Mouse (Mus musculus) forebrain, embryonic 12.5 days (tissue): ENCODE results near the gene Pdhb. TPM values are rescaled to one million over a fixed set of nuclear protein-coding genes. Genes with fewer than 3 reads are reported as not detected.
"Not testable (repeated sequence)": the region's sequence is repeated elsewhere in the genome, so short reads cannot be mapped to it uniquely, and the experiment has no call there.

Source experiments
- ATAC-seq: fragments of 200-750 bp; cut with Nextera tagmentation; 2 replicates; pipeline ENCODE4 v1.8.0; 2017; ENCODE audit warnings: moderate TSS enrichment; ENCODE audit not compliant: low FRiP score
- H3K27ac ChIP-seq: fragments of 300-500 bp; sonication (generic); 2 replicates; pipeline ENCODE4 v1.5.1; 2016; ENCODE audit warnings: mild to moderate bottlenecking
- H3K27me3 ChIP-seq: fragments of 300-500 bp; sonication (generic); 2 replicates; pipeline ENCODE4 v1.6.1; 2016; ENCODE audit warnings: mild to moderate bottlenecking
- H3K36me3 ChIP-seq: fragments of 300-500 bp; sonication (generic); replicated peaks from 2 replicates; pipeline ENCODE4 v1.6.1; 2016; ENCODE audit warnings: mild to moderate bottlenecking
- H3K4me1 ChIP-seq: fragments of 300-500 bp; sonication (generic); 2 replicates; pipeline ENCODE4 v1.6.1; 2016
- H3K4me2 ChIP-seq: fragments of 300-500 bp; sonication (generic); 2 replicates; pipeline ENCODE4 v1.6.1; 2016; ENCODE audit warnings: mild to moderate bottlenecking, moderate library complexity
- H3K4me3 ChIP-seq: fragments of 300-500 bp; sonication (generic); replicated peaks from 2 replicates; pipeline ENCODE4 v1.5.1; 2016; ENCODE audit warnings: mild to moderate bottlenecking
- H3K9ac ChIP-seq: fragments of 300-500 bp; sonication (generic); 2 replicates; pipeline ENCODE4 v1.6.1; 2016; ENCODE audit warnings: mild to moderate bottlenecking
- H3K9me3 ChIP-seq: fragments of 300-500 bp; sonication (generic); 2 replicates; pipeline ENCODE4 v1.6.1; 2016
- WGBS: fragments of 180-500 bp; shearing (Covaris S2); methylation state at CpG from one replicate; pipeline ENCODE4 v1.1.7; 2016; 5-methylcytosine and 5-hydroxymethylcytosine counted together
- polyA plus RNA-seq: library from polyadenylated mRNA; unstranded; fragments of >200 nt; fragmentation: Nextera tagmentation; extraction: Ambion mirVana; gene quantifications from 2 replicates; pipeline ENCODE4 v1.2.1, GENCODE M21; 2016

Gene Pdhb
- polyA plus RNA-seq, 1 experiment from 2014 or later: 211 TPM

GRCm38 (mm10) chr14:8183330-8183729 is 10.5 kb upstream of the Pdhb start:
- H3K9ac ChIP-seq: no peak overlapping the region
- H3K27me3 ChIP-seq: no peaks in the 10 kb centered on the region
- H3K4me2 ChIP-seq: no peak overlapping the region
- H3K27ac ChIP-seq: no peak overlapping the region
- no peaks in the 10 kb centered on the region for H3K36me3 ChIP-seq
- H3K4me1 ChIP-seq: no peaks in the 10 kb centered on the region
- no peak overlapping the region for H3K4me3 ChIP-seq
- ATAC-seq: no peak
- 58% methylated on average over 3 of the region's 3 CpGs for WGBS
- no peaks in the 10 kb centered on the region for H3K9me3 ChIP-seq

GRCm38 (mm10) chr14:8180371-8181035 is 7.7 kb upstream of the Pdhb start:
- Histone ChIP-seq H3K9ac (no peak overlapping the region), H3K9me3 (no peaks in the 10 kb centered on the region), H3K4me2 (no peak overlapping the region), H3K4me1 (no peaks in the 10 kb centered on the region), H3K27ac (no peak overlapping the region), H3K4me3 (no peak overlapping the region), H3K27me3 (no peaks in the 10 kb centered on the region), H3K36me3 (no peaks in the 10 kb centered on the region)
- no peak for ATAC-seq
- WGBS: 75% methylated on average over 4 of the region's 4 CpGs

DNA sequence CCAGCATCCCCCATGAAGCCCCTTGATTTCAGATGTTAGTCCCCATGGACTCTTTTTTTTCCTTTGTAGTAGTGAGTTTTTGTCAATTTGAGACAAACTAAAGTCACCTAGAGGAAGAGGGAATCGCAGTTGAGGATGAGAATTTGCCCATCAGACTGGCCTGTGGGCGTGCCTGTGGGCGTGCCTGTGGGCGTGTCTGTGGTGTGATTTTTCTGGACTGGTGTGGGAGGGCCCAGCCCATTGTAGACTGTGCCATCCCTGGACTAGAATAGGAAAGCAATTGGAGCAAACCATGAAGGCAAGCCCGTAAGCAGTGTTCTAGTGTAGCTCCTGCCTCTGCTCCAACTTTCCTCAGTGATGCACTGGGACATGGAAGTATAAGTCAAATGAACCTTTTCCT is 3.4 kb upstream of the Pdhb start:
- no peaks in the 10 kb centered on the region for H3K9me3 ChIP-seq
- H3K27ac ChIP-seq: no peak overlapping the region
- no peak overlapping the region for H3K4me2 ChIP-seq
- 66% methylated on average over 5 of the region's 5 CpGs for WGBS
- no peak overlapping the region for H3K9ac ChIP-seq
- H3K36me3 ChIP-seq: no peaks in the 10 kb centered on the region
- H3K4me1 ChIP-seq: peaks cover 7% of the 10 kb centered on the region
- ATAC-seq: no peak
- H3K27me3 ChIP-seq: no peaks in the 10 kb centered on the region
- H3K4me3 ChIP-seq: no peak overlapping the region

DNA sequence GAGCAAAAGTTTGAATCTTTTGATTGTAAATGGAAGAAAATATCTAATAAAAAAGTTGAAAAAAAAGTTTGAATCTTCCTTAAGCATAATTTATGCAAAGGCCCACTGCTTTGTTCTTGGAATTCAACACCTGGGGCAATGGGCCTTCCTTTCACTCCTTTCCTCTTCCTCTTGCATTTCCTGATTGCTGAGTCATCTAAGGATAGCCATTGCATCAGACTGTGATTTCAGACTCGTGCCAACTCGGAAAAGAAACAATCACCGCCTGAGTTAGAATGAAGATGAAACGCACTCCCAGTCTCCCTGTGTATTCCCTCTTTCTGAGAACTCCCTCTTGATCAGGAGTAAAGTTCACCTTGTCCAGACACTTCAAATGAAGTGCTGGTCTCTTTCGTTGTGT is 1.8 kb upstream of the Pdhb start:
- Histone ChIP-seq H3K4me3 (no peak overlapping the region), H3K36me3 (peaks cover 9% of the 10 kb centered on the region), H3K4me2 (no peak overlapping the region), H3K27me3 (no peaks in the 10 kb centered on the region), H3K9me3 (no peaks in the 10 kb centered on the region), H3K4me1 (peaks cover 7% of the 10 kb centered on the region), H3K27ac (no peak overlapping the region), H3K9ac (no peak overlapping the region)
- WGBS: 85% methylated on average over 5 of the region's 5 CpGs
- ATAC-seq: no peak

GRCm38 (mm10) chr14:8173542-8174250 is 871 bp upstream of the Pdhb start:
- peak overlapping the region; percentile 53 for H3K9ac ChIP-seq
- ATAC-seq, H3K27me3 ChIP-seq, H3K4me1 ChIP-seq, H3K9me3 ChIP-seq: not testable (repeated sequence)
- peak overlapping the region; percentile 77 for H3K4me2 ChIP-seq
- WGBS: 28% methylated on average over 7 of the region's 7 CpGs
- H3K27ac ChIP-seq: peak overlapping the region; percentile 37; the same call in 1 of the 2 replicates
- H3K4me3 ChIP-seq: peak overlapping the region; percentile 85
- H3K36me3 ChIP-seq: peaks cover 19% of the 10 kb centered on the region

GRCm38 (mm10) chr14:8164463-8164862 is 8.4 kb downstream of the Pdhb start:
- Histone ChIP-seq H3K27ac (no peak overlapping the region), H3K4me1 (no peaks in the 10 kb centered on the region), H3K9ac (no peak overlapping the region), H3K9me3 (no peaks in the 10 kb centered on the region), H3K4me3 (no peak overlapping the region), H3K36me3 (peaks cover 85% of the 10 kb centered on the region), H3K4me2 (no peak overlapping the region), H3K27me3 (no peaks in the 10 kb centered on the region)
- 86% methylated on average over 7 of the region's 7 CpGs for WGBS
- no peak for ATAC-seq

DNA sequence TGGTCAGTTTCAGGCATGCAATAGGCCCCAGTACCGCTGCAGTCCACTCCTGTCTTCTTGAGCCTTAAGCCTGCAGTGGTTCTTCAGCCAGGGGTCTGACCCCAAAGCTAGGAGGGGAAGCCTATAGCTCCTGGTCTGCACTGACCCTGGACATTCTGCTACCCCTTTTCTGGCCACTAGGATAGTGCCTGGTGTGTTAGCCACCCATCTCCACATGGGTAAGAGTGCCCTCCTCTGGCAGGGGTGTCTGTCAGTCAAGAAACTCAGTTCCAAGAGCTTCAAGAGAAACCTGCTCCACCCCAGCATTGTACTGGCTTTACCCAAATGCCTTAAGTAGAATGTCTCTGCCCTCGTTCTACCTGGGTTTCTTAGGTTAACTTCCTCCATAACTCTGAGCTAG is 11.0 kb downstream of the Pdhb start:
- WGBS: 86% methylated on average over 2 of the region's 2 CpGs
- Histone ChIP-seq H3K4me2 (no peak overlapping the region), H3K9ac (no peak overlapping the region), H3K4me3 (no peak overlapping the region), H3K27me3 (no peaks in the 10 kb centered on the region), H3K4me1 (no peaks in the 10 kb centered on the region), H3K36me3 (peaks cover 58% of the 10 kb centered on the region), H3K27ac (no peak overlapping the region), H3K9me3 (no peaks in the 10 kb centered on the region)
- no peak for ATAC-seq

GRCm38 (mm10) chr14:8159141-8159540 is 13.7 kb downstream of the Pdhb start:
- Histone ChIP-seq H3K27ac (no peak overlapping the region), H3K27me3 (no peaks in the 10 kb centered on the region), H3K4me2 (no peak overlapping the region), H3K4me3 (no peak overlapping the region), H3K9ac (no peak overlapping the region), H3K9me3 (no peaks in the 10 kb centered on the region), H3K36me3 (peaks cover 35% of the 10 kb centered on the region), H3K4me1 (no peaks in the 10 kb centered on the region)
- WGBS: 83% methylated on average over 3 of the region's 3 CpGs
- ATAC-seq: no peak

- no peak for ATAC-seq
- 77% methylated on average over 3 of the region's 3 CpGs for WGBS
- Histone ChIP-seq H3K9ac (no peak overlapping the region), H3K4me1 (no peaks in the 10 kb centered on the region), H3K4me3 (no peak overlapping the region), H3K9me3 (no peaks in the 10 kb centered on the region), H3K4me2 (no peak overlapping the region), H3K36me3 (peaks cover 31% of the 10 kb centered on the region), H3K27me3 (no peaks in the 10 kb centered on the region), H3K27ac (no peak overlapping the region)
These were observed 14.1 kb downstream of the Pdhb start for GRCm38 (mm10) chr14:8158721-8159120.

DNA sequence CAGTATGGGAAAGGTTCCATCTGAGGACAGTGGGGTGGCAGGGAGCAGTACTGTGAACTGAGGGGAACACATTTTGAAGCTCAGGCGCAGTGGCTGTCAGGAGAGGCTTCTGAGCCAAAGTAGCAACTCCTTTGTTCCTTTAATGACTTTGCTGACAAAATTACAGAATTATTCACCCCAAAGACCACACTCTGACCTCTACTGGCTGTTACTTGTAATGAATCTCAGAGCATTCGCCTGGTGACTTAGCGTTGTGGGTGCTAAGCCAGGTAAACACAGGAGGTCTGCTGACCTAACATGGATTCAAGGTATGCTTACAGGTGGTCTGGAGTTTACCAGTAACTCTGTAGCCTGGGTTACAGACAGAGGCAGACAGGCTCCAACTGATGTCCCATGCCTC is 15.9 kb downstream of the Pdhb start:
- Histone ChIP-seq H3K36me3 (peaks cover 17% of the 10 kb centered on the region), H3K4me3 (no peak overlapping the region), H3K27me3 (no peaks in the 10 kb centered on the region), H3K27ac (no peak overlapping the region), H3K4me1 (no peaks in the 10 kb centered on the region), H3K9me3 (no peaks in the 10 kb centered on the region), H3K9ac (no peak overlapping the region), H3K4me2 (no peak overlapping the region)
- 35% methylated on average over 3 of the region's 3 CpGs for WGBS
- no peak for ATAC-seq

DNA sequence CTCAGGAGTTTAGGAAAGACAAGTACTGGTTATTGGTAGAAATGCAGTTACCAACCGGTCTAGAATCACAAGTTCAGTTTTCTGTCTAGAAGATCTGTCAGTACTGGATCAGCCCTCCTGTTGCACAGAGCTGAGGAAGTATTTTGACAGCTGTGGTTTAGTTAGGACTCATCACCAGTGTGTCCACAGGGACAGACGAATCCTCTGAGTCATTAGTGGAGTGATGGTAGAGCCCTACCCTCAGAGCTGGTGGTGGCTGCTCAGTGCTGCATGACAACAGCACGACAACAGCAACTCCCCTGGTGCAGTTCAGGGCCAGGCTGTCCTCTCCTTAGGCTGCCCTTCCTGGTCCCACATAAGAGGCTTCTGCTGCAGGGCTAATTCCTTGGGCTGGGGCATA is 18.8 kb downstream of the Pdhb start:
- no peak overlapping the region for H3K4me2 ChIP-seq
- no peak overlapping the region for H3K4me3 ChIP-seq
- no peak overlapping the region for H3K9ac ChIP-seq
- no peak overlapping the region for H3K27ac ChIP-seq
- no peaks in the 10 kb centered on the region for H3K4me1 ChIP-seq
- H3K9me3 ChIP-seq: no peaks in the 10 kb centered on the region
- no peak for ATAC-seq
- 78% methylated on average over 3 of the region's 3 CpGs for WGBS
- peaks cover 7% of the 10 kb centered on the region for H3K36me3 ChIP-seq
- no peaks in the 10 kb centered on the region for H3K27me3 ChIP-seq

DNA sequence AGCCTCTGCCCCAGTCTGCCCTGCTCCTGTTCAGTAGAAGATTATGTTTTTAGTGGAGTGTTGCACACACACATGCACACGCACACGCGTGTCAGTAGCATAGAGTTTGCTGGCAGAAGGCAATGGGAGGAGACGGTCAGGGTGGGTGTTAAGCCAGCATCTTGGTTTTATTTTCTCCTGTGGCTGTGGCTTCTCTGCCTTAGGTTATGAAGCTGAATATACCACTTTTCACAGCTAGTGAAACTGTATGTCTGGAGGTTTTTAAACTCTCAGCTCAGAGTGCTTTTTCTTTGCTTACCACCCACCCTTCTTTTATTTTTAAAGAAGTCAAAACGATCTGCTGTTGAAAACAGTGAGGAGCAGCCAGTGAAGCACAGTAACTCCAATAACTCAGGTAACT is 21.1 kb downstream of the Pdhb start:
- no peaks in the 10 kb centered on the region for H3K4me1 ChIP-seq
- H3K9ac ChIP-seq: no peak overlapping the region
- H3K36me3 ChIP-seq: peaks cover 14% of the 10 kb centered on the region
- ATAC-seq: no peak
- H3K27me3 ChIP-seq: no peaks in the 10 kb centered on the region
- whole genome bisulfite sequencing: 98% methylated on average over 5 of the region's 5 CpGs
- H3K9me3 ChIP-seq: no peaks in the 10 kb centered on the region
- no peak overlapping the region for H3K4me2 ChIP-seq
- no peak overlapping the region for H3K27ac ChIP-seq
- no peak overlapping the region for H3K4me3 ChIP-seq

DNA sequence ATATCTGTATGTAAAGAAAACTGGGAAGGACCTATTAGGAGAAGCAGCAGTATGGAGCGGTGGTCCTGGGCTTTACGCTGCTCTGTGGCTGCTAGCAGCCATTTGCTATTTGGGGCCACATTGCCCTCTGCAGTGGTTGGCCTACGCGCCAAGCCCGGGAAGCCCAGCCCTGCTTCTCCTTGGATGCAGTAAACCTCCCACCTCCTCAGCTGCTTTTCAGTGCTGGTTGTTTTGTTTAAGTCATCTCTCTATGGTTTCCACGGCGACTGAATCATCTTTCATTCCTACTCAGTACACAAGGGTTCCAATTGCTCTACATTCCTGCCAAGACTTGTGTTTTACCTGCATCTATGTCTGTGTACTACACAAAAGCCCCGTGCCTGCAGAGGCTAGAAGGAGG is 24.0 kb downstream of the Pdhb start:
- no peak for ATAC-seq
- WGBS: 79% methylated on average over 8 of the region's 8 CpGs
- Histone ChIP-seq H3K4me1 (no peaks in the 10 kb centered on the region), H3K4me2 (no peak overlapping the region), H3K9me3 (no peaks in the 10 kb centered on the region), H3K27me3 (no peaks in the 10 kb centered on the region), H3K36me3 (peaks cover 29% of the 10 kb centered on the region), H3K9ac (no peak overlapping the region), H3K4me3 (no peak overlapping the region), H3K27ac (no peak overlapping the region)
